Mouse (Mus musculus) MEL (cell line): Measurements from ENCODE around the gene Fam110a. TPM values are rescaled to one million over a fixed set of nuclear protein-coding genes. Genes with fewer than 3 reads are reported as not detected.

Source experiments
- DNase-seq: peaks from one replicate; pipeline ENCODE4 v3.0.0; 2011; ENCODE audit warnings: low read depth, low spot score
- H3K27ac ChIP-seq: 2 replicates; pipeline ENCODE4 v1.5.1; 2012; ENCODE audit warnings: low read depth, mild to moderate bottlenecking, control low read depth, low read length, moderate library complexity; ENCODE audit not compliant: control insufficient read depth
- H3K27me3 ChIP-seq, 2 experiments: fragments of 150-350 bp in 1 of 2; sonication (generic) in 1 of 2; 2 replicates each; pipeline ENCODE4 v1.6.1; 2012; ENCODE audit warnings: low read length in 2 of 2, mild to moderate bottlenecking in 2 of 2, improper control_type of control experiment in 1 of 2, moderate library complexity in 1 of 2; ENCODE audit not compliant: insufficient read depth in 2 of 2, control insufficient read depth in 1 of 2
- H3K36me3 ChIP-seq, 2 experiments: 2 replicates each; pipeline ENCODE4 v1.6.1; 2012 to 2014; ENCODE audit warnings: low read length in 2 of 2, improper control_type of control experiment in 1 of 2, inconsistent platforms in 1 of 2, mild to moderate bottlenecking in 1 of 2; ENCODE audit not compliant: insufficient read depth in 2 of 2, control insufficient read depth in 1 of 2
- H3K4me1 ChIP-seq, 2 experiments: fragments of 150-350 bp in 1 of 2; sonication (generic) in 1 of 2; 2 replicates each; pipeline ENCODE4 v1.6.1; 2012; ENCODE audit warnings: low read length in 2 of 2, improper control_type of control experiment in 1 of 2, mild to moderate bottlenecking in 1 of 2; ENCODE audit not compliant: insufficient read depth in 2 of 2, control insufficient read depth in 1 of 2
- H3K4me3 ChIP-seq, 2 experiments: fragments of 150-350 bp in 1 of 2; sonication (generic) in 1 of 2; 2 replicates each; pipeline ENCODE4 v1.5.1; 2012; ENCODE audit warnings: low read depth in 2 of 2, low read length in 2 of 2, mild to moderate bottlenecking in 2 of 2, moderate library complexity in 2 of 2, control low read depth in 1 of 2, improper control_type of control experiment in 1 of 2; ENCODE audit not compliant: control insufficient read depth in 1 of 2, insufficient read depth in 1 of 2
- H3K79me2 ChIP-seq: 2 replicates; pipeline ENCODE4 v1.6.1; 2012; ENCODE audit warnings: mild to moderate bottlenecking, low read length, moderate library complexity; ENCODE audit not compliant: control insufficient read depth, poor library complexity, insufficient read depth
- H3K9ac ChIP-seq: 2 replicates; pipeline ENCODE4 v1.6.1; 2012; ENCODE audit warnings: low read depth, mild to moderate bottlenecking, control low read depth, low read length, moderate library complexity; ENCODE audit not compliant: control insufficient read depth, poor library complexity, severe bottlenecking
- H3K9me3 ChIP-seq: fragments of 150-350 bp; sonication (generic); replicated peaks from 2 replicates; pipeline ENCODE4 v1.6.1; 2012; ENCODE audit warnings: mild to moderate bottlenecking, low read length, improper control_type of control experiment, moderate library complexity; ENCODE audit not compliant: insufficient read depth
- BHLHE40 ChIP-seq: IDR thresholded peaks from 2 replicates; pipeline ENCODE4 v1.6.1; 2012; ENCODE audit warnings: low read depth, mild to moderate bottlenecking, inconsistent platforms, low read length, improper control_type of control experiment, borderline replicate concordance
- CHD1 ChIP-seq: IDR thresholded peaks from 2 replicates; pipeline ENCODE4 v1.6.1; 2012; ENCODE audit warnings: low read depth, mild to moderate bottlenecking, inconsistent platforms, low read length, improper control_type of control experiment
- CHD2 ChIP-seq: IDR thresholded peaks from 2 replicates; pipeline ENCODE4 v1.6.1; 2011; ENCODE audit warnings: low read length, improper control_type of control experiment
- E2F4 ChIP-seq: IDR thresholded peaks from 2 replicates; pipeline ENCODE4 v1.6.1; 2011; ENCODE audit warnings: low read depth, low read length, improper control_type of control experiment, borderline replicate concordance
- ELF1 ChIP-seq: IDR thresholded peaks from 2 replicates; pipeline ENCODE4 v1.6.1; 2014; ENCODE audit warnings: low read depth, mild to moderate bottlenecking, inconsistent platforms, low read length, improper control_type of control experiment, moderate library complexity
- EP300 ChIP-seq, 2 experiments: IDR thresholded peaks; 2 replicates each; pipeline ENCODE4 v1.6.1; 2011; ENCODE audit warnings: improper control_type of control experiment in 2 of 2, low read length in 2 of 2, low read depth in 1 of 2, mild to moderate bottlenecking in 1 of 2
- ETS1 ChIP-seq: IDR thresholded peaks from 2 replicates; pipeline ENCODE4 v1.6.1; 2012; ENCODE audit warnings: low read depth, mild to moderate bottlenecking, inconsistent platforms, low read length, improper control_type of control experiment, moderate library complexity
- GABPA ChIP-seq: IDR thresholded peaks from 2 replicates; pipeline ENCODE4 v1.6.1; 2012; ENCODE audit warnings: low read depth, mild to moderate bottlenecking, inconsistent platforms, low read length, improper control_type of control experiment, moderate library complexity
- JUND ChIP-seq: IDR thresholded peaks from 2 replicates; pipeline ENCODE4 v1.6.1; 2011; ENCODE audit warnings: low read depth, mild to moderate bottlenecking, improper control_type of control experiment, low read length
- KAT2A ChIP-seq: conservative IDR thresholded peaks from 2 replicates; pipeline ENCODE4 v1.6.1; 2012; ENCODE audit warnings: low read depth, low read length, improper control_type of control experiment, inconsistent platforms
- MAFK ChIP-seq: IDR thresholded peaks from 2 replicates; pipeline ENCODE4 v1.6.1; 2011; ENCODE audit warnings: low read depth, mild to moderate bottlenecking, low read length, improper control_type of control experiment, borderline replicate concordance
- MXI1 ChIP-seq: IDR thresholded peaks from 2 replicates; pipeline ENCODE4 v1.6.1; 2011; ENCODE audit warnings: mild to moderate bottlenecking, low read depth, low read length, improper control_type of control experiment
- MYB ChIP-seq: IDR thresholded peaks from 2 replicates; pipeline ENCODE4 v1.6.1; 2011; ENCODE audit warnings: mild to moderate bottlenecking, low read depth, low read length, improper control_type of control experiment
- NELFE ChIP-seq: IDR thresholded peaks from 2 replicates; pipeline ENCODE4 v1.6.1; 2011; ENCODE audit warnings: low read depth, low read length, improper control_type of control experiment
- NRF1 ChIP-seq: IDR thresholded peaks from 2 replicates; pipeline ENCODE4 v1.6.1; 2014; ENCODE audit warnings: low read depth, mild to moderate bottlenecking, inconsistent platforms, low read length, improper control_type of control experiment, moderate library complexity; ENCODE audit not compliant: poor library complexity, insufficient read depth, severe bottlenecking
- POLR2A ChIP-seq, 2 experiments: IDR thresholded peaks; 2 replicates each; pipeline ENCODE4 v1.6.1; 2011 to 2012; ENCODE audit warnings: low read length in 2 of 2, mild to moderate bottlenecking in 2 of 2, control low read depth in 1 of 2, improper control_type of control experiment in 1 of 2, low read depth in 1 of 2, moderate library complexity in 1 of 2; ENCODE audit not compliant: control insufficient read depth in 1 of 2, insufficient read depth in 1 of 2, poor library complexity in 1 of 2
- POLR2AphosphoS2 ChIP-seq: IDR thresholded peaks from 2 replicates; pipeline ENCODE4 v1.6.1; 2011; ENCODE audit warnings: low read length, improper control_type of control experiment
- SMC3 ChIP-seq: IDR thresholded peaks from 2 replicates; pipeline ENCODE4 v1.6.1; 2011; ENCODE audit warnings: low read depth, low read length, improper control_type of control experiment
- TBP ChIP-seq: IDR thresholded peaks from 2 replicates; pipeline ENCODE4 v1.8.0; 2011; ENCODE audit warnings: low read depth, low read length, improper control_type of control experiment
- TCF12 ChIP-seq: IDR thresholded peaks from 2 replicates; pipeline ENCODE4 v1.6.1; 2014; ENCODE audit warnings: low read depth, mild to moderate bottlenecking, inconsistent platforms, low read length, improper control_type of control experiment, moderate library complexity
- UBTF ChIP-seq: IDR thresholded peaks from 2 replicates; pipeline ENCODE4 v1.6.1; 2012; ENCODE audit warnings: low read depth, mild to moderate bottlenecking, inconsistent platforms, low read length, improper control_type of control experiment, moderate library complexity, borderline replicate concordance; ENCODE audit not compliant: insufficient read depth
- USF1 ChIP-seq: IDR thresholded peaks from 2 replicates; pipeline ENCODE4 v1.6.1; 2014; ENCODE audit warnings: low read depth, mild to moderate bottlenecking, inconsistent platforms, low read length, improper control_type of control experiment, moderate library complexity
- USF2 ChIP-seq, 2 experiments: IDR thresholded peaks; 2 replicates each; pipeline ENCODE4 v1.6.1; 2011 to 2012; ENCODE audit warnings: improper control_type of control experiment in 2 of 2, low read length in 2 of 2, borderline replicate concordance in 1 of 2, inconsistent platforms in 1 of 2, low read depth in 1 of 2, mild to moderate bottlenecking in 1 of 2; ENCODE audit not compliant: insufficient read depth in 1 of 2
- ZC3H11A ChIP-seq: IDR thresholded peaks from 2 replicates; pipeline ENCODE4 v1.6.1; 2012; ENCODE audit warnings: low read depth, mild to moderate bottlenecking, inconsistent platforms, low read length, improper control_type of control experiment
- ZKSCAN1 ChIP-seq: IDR thresholded peaks from 2 replicates; pipeline ENCODE4 v1.6.1; 2012; ENCODE audit warnings: low read depth, mild to moderate bottlenecking, inconsistent platforms, low read length, improper control_type of control experiment, moderate library complexity
- ZMIZ1 ChIP-seq: IDR thresholded peaks from 2 replicates; pipeline ENCODE4 v1.6.1; 2012; ENCODE audit warnings: low read depth, mild to moderate bottlenecking, inconsistent platforms, low read length, improper control_type of control experiment, moderate library complexity
- ZNF384 ChIP-seq: IDR thresholded peaks from 2 replicates; pipeline ENCODE4 v1.6.1; 2012; ENCODE audit warnings: low read depth, mild to moderate bottlenecking, inconsistent platforms, low read length, improper control_type of control experiment
- polyA plus RNA-seq, 2 experiments: library from polyadenylated mRNA; stranded (reverse) in 1 of 2; unstranded in 1 of 2; fragments of >175 nt in 1 of 2; fragments of >200 nt in 1 of 2; gene quantifications; 2 replicates each; pipeline versions ENCODE4 v1.2.1 to v1.2.4; 2012; ENCODE audit warnings: low replicate concordance in 2 of 2, low read depth in 1 of 2; ENCODE audit not compliant: insufficient read length in 2 of 2, insufficient read depth in 1 of 2, missing spikeins in 1 of 2
- total RNA-seq: library from RNA; depleted of rRNA; stranded (reverse); fragments of 300-350 nt; gene quantifications from 2 replicates; pipeline ENCODE4 v1.2.3, GENCODE M21; 2012

Gene Fam110a
- total and polyA plus RNA-seq, 3 experiments, result 5.7 to 10.8 TPM; not detected in 1

DNA sequence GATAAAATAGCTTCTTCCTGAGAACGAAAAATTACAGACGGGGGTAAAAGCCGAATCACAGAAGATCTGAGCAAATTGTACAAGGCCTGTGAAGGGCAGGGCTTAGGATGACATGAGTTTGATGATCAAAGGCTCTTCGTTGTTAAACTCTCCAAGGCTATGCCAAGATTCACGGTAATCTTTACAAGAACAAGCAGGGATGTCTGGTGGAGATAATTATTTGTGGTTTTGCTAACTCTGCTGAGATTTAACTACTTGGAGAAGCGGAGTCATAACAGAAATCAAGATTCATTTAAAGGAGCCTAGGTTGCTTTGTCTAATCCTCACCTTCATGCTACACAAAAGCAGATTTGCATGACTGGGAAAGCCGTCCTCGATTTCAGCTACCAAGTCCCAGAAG is 6.9 kb upstream of the Fam110a start (continued):
- TF ChIP-seq USF2 (IDR thresholded peaks at IDR 0.05; ENCODE audit: borderline replicate concordance in 1 of 2, insufficient read depth in 1 of 2, low read depth in 1 of 2, low read length in 2 of 2) (no peak), SMC3 (no peak), MYB (no peak), TBP (no peak), CHD1 (no peak), GABPA (no peak), NELFE (no peak), POLR2AphosphoS2 (no peak), UBTF (no peak), ETS1 (no peak), ZKSCAN1 (no peak)

GRCm38 (mm10) chr2:151985426-151986172 is 5.6 kb upstream of the Fam110a start:
- peaks cover 0 to 2% of the 10 kb centered on the region in 2 experiments; a peak in 2 of 4 replicates for H3K4me1 ChIP-seq
- DNase-seq, result no peak
- no peak overlapping the region for H3K9ac ChIP-seq

DNA sequence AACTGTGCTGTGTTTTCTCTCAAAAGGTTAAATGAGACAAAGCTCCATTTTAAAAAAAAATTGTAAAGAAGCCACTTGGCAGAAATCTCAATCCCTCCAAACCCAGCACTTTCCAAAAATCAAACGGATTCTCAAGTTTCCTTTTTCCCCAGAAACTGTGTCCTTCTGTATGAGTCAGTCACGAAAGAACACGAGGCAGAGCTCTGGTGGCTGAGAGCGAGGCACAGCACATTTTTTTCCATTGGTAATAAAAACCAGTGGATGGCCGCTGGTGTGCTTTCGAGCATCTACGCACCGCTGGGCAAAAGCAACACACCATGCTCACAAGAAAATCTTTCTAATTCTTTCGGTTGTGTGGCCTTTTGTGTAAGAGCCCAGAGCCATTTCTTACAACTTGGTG is 4.0 kb upstream of the Fam110a start:
- H3K36me3 ChIP-seq, result peaks cover 0 to under 1% of the 10 kb centered on the region in 2 experiments; a peak in 1 of 4 replicates
- no peaks in the 10 kb centered on the region for H3K9me3 ChIP-seq
- peaks cover 9 to 15% of the 10 kb centered on the region in 2 experiments for H3K27me3 ChIP-seq
- peaks cover 0 to 12% of the 10 kb centered on the region in 2 experiments; a peak in 2 of 4 replicates for H3K4me1 ChIP-seq
- H3K27ac ChIP-seq, result no peak overlapping the region
- peaks cover 7% of the 10 kb centered on the region for H3K79me2 ChIP-seq
- H3K4me3 ChIP-seq, result no peak overlapping the region
- TF ChIP-seq MYB, result no peak
- TF ChIP-seq ELF1, result no peak
- no peak for TF ChIP-seq USF1
- TF ChIP-seq TCF12, result no peak
- TF ChIP-seq CHD1, result no peak
- TF ChIP-seq EP300 (IDR thresholded peaks at IDR 0.05; ENCODE audit: low read depth in 1 of 2, low read length in 2 of 2), result no peak
- no peak for TF ChIP-seq ZC3H11A
- TF ChIP-seq POLR2A (IDR thresholded peaks at IDR 0.05; ENCODE audit: control insufficient read depth in 1 of 2, insufficient read depth in 1 of 2, low read depth in 1 of 2, low read length in 2 of 2, poor library complexity in 1 of 2), result no peak
- no peak for TF ChIP-seq ZNF384
- TF ChIP-seq KAT2A, result no peak
- TF ChIP-seq E2F4, result no peak
- TF ChIP-seq NRF1, result no peak
- no peak for TF ChIP-seq ZMIZ1
- DNase-seq, result no peak
- H3K9ac ChIP-seq, result no peak overlapping the region

More at GRCm38 (mm10) chr2:151985426-151986172, 5.6 kb upstream of the Fam110a start:
- Histone ChIP-seq H3K79me2 (no peaks in the 10 kb centered on the region), H3K27ac (no peak overlapping the region), H3K36me3 (no peaks in the 10 kb centered on the region; a peak in 1 of 4 replicates), H3K27me3 (peaks cover 9 to 15% of the 10 kb centered on the region in 2 experiments), H3K9me3 (no peaks in the 10 kb centered on the region), H3K4me3 (no peak overlapping the region)
- TF ChIP-seq CHD1 (no peak), JUND (no peak), POLR2AphosphoS2 (no peak), MAFK (no peak), BHLHE40 (no peak), MXI1 (no peak), CHD2 (no peak), ELF1 (no peak), NELFE (no peak), POLR2A (IDR thresholded peaks at IDR 0.05; ENCODE audit: control insufficient read depth in 1 of 2, insufficient read depth in 1 of 2, low read depth in 1 of 2, low read length in 2 of 2, poor library complexity in 1 of 2) (no peak)
